Mouse (Mus musculus) thymus, postnatal 4 days (tissue): ENCODE measurements around the gene Tmod1.

ENCODE experiments used
- DNase-seq: peaks from one replicate; pipeline ENCODE4 v3.0.0; 2021

The Tmod1 gene

DNA sequence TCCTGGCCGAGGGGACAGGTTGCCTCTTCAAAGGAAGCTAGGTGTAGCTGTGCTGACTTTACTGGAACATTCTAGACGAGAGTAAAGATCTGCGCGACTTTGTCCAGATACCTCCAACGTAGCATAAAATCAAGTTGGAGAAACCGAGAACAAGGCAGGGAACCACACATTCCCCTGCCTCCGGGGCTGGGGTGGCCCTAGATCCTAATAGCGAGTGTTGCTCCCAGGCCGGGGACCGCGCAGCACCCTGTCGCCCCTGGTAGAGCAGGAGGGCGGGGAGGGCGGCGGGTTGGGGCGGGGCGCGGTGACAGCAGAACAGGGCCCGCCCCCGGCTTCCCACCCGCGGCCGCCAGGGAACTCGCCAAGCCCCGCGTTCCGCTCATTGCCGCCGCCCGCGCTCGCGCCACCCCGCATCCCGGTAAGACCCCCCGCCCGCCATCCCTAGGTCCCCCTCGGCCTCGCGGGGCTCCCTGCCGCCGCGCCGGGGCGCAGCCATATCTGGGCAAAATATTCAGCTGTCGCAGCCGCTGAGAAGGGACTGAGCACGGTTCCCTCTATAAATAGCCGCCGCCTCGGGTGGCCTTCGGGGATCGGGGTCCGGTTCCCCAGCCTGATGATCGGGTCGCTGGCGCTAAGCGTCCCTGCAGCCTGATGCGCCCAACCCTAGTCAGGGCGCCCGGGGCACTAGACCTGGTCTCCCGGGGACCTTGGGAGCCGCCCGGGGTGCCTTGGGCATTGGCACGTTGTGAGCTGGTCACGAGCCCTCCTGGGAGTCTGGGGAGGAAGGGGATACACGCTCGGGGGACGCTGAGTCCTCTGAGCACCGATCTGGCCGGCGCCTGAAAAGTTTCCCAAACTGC lies at the start of gene Tmod1:
Gene Tmod1, plus strand, starts transcription at position 44 of the 860 bp plus-strand sequence.
- peak; percentile 81 for DNase-seq

DNA sequence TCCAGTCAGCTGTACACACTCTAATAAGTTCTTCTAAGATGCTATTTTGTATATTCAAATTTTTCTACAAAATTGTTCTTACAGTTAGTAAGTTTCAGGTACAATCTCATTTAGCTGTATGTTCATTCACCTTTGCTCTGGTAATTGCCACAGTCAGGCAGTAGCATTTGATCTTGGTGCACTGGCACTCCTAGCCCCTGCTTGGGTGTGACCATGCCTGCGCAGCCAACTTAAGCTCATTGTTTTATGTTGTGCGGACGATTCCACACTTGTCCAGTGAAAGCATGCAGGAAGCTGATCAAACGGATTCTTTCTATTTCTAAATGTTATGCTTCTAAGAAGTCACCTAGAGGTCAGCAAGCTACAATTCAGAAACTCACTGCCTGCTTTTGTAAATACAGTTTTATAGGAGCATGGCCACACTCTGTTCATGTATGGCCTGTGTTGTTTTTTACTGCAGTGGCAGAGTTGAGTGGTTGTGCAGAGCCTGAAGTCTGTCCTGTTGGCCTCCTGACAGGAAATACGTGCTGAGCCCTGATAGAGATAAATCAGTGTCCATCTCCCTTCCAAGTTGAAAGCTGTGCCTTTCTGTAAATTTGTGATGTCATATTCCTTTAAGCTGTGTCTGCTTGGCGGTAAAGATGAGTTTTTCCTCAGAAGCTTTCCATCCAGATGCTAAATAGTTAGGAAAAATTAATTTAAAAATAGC lies 48.2 kb upstream of the Tmod1 start:
- DNase-seq: no peak

DNA sequence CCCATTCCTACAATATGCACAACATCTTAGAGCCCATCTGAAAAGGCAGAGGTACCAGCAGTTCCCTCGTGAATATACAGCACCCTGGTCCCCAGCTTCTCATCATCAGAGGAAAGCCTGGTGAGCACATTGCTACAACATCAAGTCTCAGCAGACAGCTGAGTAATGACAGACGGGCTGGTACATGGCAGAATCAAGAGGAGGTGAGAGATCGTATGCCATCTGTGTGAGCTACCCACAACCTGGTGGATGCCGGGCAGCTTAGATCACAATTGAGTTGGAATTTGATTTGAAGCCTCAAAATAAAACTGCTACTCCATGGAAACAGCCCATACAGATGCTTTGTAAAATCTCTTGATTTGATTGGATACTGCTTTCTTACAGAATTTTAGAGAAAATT lies 40.2 kb upstream of the Tmod1 start:
- DNase-seq: no peak

DNA sequence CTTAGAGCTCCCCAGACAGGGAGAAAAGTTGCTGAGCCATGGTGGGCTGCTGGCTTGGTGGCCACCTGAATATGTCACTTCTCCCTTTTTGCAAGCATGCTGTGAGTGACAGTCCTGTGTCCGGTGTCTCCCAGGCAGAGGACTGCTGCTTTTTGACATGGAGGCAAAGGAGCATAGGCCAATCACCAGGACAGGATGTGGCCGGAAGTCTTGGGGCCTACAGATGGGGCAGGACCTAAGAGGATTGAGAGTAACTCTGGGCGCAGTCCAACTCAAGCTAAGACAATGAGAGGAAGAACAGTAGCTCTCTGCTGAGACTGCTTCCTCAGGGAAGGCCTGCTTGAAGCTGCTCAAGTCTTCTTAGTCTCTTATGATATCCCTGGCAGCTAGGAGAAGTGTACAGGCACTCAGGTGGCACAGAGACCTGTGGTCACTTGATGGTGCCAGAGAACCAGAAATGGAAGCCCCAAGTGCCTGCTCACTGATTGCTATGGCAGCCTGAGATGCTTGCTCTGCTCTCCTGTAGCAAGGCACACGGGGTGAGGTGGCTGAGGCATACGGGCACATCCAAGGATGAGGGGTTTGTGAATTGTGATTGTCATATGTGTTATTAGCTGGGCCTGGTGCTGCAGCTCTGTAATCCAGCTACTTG lies 30.5 kb upstream of the Tmod1 start:
- DNase-seq: no peak

DNA sequence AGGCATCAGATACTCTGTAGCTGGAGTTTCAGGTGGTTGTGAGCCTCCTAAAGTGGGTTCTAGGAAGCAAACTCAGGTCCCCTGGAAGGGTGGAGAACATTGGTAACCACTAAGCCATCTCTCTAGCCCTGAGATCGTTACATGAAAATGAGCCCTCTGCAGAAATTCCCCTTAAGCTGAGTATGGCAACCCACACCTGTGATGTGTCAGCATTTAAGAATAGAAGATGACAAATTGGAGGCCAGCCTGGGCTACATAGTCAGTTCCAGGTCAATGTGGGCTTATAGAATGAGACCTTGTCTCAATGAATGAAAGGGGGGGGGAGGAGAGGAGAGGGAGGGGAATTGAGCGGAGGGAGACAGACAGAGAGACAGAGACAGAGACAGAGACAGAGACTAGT lies 27.0 kb upstream of the Tmod1 start:
- no peak for DNase-seq

DNA sequence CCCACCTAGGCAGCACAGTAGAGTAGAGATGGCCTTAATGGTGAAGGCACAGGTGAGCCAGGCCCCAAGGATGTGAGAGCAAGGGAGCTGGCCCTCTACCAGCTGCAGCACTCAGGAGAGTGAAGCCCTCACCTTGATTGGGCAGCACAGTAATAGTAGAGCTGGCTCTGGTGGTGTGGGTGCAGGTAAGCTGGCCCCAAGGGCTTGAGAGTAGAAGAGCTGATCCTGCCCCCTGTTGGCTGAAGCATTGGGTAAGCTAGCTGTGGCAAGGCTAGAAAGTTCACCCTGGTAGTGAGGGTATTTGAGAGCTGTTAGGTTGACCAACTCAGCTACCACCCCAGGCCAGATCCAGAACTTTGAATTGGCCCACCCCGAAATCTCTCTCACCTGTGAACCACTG lies 23.1 kb upstream of the Tmod1 start:
- DNase-seq: no peak

DNA sequence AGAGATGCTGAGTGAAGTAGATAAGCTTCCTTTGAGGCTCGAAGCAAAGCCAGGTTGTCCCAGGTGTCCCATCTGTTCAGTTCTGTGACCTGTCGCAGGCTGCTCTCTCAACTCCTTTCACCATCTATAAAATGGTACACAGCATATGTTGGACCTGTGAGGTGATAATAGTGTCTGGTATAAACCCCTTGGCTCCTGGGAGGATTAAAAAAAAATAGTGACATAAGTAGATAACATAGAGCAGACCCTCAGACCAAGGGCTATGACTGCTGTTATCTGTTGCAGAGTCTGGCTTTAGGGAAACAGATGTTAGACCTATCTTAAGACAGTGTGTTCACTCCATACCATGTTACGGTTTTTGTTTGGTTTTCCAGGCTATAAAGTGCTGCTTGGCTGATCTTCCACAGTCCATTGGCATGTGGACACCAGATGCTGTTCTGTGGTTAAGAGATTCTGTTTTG lies 15.7 kb upstream of the Tmod1 start:
- no peak for DNase-seq

DNA sequence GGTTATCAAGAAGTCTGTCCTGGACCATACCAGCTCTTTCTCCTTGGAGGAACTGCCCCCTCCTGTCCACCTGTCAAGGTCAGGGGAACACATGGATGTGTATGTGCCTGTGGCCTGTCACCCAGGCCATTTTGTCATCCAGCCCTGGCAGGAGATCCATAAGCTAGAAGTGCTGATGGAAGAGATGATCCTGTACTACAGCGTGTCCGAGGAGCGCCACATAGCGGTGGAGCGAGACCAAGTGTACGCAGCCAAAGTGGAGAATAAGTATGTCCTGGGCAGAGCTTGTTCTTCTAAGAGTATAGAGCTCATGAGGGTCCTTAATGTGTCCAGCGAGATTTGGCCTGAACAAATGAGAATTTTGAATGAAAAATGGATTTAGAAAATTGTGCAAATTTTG lies 12.8 kb upstream of the Tmod1 start:
- peak; percentile 39 for DNase-seq

DNA sequence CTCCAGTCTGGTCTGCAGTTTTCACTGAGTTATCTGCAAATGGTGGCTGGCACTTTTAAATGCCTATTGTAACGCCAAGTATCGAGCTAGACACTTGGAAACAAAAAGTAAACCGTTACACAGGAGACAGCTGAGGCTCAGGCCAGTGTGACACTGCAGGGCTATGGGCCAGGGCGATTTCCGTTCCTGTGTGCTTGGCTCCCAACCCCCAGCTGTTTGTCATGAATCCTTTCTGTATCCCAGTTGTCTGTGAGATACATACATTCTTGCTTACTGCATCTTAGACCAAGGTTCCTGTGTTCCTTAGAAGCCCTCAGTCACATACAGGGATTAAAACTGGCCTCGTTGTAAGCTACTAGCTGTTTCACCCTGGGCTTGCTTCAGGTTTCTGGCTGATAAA lies 10.5 kb upstream of the Tmod1 start:
- no peak for DNase-seq

DNA sequence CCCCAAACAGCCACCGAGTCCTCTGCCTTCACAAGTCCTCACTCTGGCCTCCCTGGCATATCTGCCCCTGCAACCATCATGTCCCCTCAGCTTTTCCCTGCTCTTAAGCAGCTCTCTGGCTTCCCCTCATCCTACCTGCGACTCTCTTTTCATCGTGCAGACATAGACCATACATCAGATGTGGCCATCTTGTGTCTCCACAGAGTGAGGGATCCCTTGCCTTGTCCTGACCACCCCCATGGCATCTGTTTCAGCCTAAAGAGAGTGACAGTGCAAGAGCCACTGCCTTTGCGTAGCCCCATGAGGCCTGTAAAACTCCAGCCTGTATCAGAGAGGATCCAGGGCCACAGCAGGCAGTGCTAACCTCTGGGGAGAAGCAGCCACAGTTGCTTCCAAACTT lies 10.0 kb upstream of the Tmod1 start:
- no peak for DNase-seq

DNA sequence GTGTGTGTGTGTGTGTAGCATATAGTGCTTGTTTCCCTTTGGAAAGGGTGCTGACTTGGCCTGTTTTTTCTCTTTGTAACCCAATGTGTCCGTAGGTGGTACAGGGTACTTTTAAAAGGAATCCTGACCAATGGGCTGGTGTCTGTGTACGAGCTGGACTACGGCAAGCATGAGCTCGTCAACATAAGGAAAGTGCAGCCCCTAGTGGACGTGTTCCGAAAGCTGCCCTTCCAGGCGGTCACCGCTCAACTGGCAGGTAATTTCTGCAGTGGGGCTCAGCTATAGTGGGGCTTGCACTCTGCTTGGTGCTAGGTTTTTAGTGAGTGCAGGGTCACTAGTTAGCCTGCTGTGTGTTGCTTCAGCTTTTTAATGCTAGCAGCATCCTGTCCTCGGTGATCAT lies 9.2 kb upstream of the Tmod1 start:
- DNase-seq: no peak

DNA sequence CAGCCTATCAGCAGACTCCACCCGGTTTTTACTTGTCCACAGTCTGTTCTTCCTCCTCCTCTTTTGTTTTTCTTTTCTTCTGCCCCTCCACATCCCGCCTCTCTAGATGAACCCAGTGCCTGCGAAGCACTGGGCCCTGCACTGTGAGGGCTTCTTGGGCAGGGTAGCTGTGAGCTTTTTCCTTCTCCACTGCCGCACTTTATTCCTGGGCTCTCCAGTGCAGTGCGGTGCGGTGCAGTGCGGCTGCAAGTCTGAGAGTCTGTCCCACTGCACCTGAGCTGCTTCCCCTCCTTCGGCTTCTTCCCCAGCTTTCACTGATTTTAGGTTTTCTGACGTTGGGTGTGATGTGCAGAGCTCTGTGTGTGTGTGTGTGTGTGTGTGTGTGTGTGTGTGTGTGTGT lies 6.3 kb upstream of the Tmod1 start:
- DNase-seq: no peak

DNA sequence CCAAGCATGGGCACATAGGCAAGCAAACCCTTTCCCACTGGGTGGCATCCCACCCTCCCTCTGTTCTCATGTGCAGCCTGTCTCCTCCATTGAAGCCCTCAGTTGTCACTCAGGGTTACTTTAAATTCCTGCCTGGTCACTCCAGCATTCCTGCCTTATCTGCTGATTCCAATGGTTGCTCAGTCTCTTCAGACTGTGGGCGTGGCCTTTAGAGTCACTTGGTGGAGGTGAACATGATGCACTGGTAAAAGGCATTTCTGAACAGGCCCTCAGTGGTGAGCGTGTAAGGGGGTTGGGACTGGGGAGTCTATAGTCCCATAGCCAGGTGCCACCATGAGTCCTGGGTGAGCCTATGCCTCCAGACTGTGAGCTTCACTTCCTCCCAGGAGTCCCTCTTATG lies 5.5 kb upstream of the Tmod1 start:
- DNase-seq: no peak

DNA sequence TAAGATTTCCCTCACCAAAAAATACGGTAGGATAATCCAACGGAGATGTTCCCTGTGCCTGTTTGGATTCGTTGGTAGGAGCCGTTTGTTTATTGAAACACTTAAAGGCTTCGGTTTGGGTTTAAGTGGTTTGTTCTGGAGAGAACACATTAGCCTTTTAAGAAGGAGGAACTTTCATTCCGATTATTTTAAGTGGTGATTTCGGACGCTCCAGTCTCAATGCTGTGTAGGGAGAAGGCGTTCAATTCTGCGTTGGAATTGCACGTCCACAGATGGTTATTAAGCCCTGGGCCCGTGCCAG lies 194 bp upstream of the Tmod1 start:
- DNase-seq: no peak

DNA sequence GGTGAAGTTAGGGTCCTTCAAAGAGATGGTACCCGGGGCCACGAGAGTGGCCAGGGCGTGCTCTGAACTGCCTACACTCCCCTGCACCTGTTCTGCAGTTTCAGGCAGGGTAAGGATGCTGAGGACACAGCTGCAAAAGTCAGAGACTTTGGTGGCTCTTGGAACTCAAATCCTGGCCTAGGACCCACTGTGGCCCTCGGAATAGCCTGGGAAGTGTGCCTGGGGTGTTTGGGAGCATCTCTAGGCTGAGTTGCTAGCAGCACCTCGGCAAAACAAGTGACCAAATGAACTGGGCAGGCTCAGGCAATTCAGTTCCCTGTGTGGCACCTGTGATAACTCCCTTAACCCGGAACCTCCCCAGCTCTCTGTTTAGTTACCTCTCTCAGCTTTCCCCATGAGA lies 1.2 kb downstream of the Tmod1 start:
- DNase-seq: no peak

DNA sequence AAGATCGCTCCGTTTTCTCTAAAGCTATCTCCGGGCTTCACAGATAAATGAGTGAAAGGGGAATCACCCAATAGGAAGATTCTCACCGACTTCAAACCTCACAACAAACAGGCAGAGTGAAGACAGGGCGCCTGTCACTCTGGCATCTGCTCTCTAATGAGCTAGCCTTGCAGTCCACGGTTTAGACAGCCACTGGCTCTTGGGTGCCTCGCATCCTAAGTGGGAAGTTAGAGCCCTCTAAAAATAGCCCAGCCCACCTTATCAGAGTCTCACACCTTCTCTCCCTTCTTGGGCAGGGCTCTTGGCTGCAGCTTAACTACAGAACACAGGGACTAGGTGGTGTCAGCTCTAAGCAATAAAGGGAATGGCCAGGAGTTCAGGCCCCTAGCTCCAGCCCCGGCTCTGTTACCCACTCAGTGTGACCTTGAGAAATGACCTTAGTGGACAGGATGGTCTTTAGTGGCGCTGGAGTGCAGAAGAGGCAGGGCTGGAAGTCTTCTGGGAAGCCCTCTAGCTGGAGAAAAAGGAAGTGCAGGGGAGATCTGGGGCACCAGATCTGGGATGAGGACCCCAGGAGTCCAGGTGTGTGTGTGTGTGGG lies 2.0 kb downstream of the Tmod1 start:
- peak; percentile 17 for DNase-seq

DNA sequence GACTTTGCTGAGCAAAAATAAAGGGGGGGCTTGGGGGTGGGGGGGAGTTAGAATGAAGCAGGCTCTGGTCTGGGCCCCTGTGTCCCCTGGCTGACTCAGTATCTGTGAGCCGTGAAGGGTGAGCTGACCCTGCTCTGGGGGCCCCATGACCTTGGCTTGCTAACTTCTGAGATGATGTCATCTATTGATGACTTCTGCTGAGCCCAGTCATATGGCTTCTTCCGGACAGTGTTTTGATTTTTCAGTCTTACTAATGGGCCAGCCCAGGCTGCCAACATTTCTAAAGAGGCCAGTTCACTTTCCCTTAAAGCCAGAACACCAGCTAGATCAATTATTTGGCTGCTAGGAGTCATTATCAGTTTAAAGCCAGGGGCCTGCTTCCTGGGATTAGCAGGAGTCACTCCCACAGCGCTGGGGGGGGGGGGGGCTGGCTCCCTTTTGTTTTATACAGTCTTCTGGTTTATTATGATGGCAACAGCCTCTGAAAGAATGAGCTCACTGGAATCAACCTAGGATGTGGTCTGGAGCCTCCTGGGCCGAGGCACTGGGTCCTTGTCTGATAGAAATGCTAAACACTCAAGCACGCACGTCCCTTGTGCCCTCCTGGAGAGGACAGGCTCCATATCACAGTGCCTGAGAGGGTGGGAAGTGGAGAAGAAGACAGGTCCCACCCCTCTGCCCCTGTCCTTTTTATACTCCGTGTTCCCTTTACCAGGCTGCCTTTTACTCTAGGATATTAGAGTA lies 3.2 kb downstream of the Tmod1 start:
- no peak for DNase-seq

DNA sequence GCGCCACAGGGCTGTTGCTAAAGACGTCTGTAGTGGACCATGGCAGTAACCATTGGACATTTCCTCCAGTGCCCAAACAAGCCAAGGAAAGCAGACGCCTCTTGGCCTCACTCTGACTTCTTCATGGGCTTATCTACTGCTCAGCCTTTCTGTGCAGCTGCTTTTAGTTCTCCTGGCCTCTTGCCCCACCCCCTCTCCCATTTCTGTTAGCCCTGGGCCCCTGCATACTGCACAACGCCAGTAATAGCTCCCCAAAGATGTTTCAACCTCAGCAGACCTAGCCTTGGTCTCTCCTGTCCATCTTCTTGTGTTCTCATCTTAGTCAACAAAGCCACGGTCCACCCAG lies 3.7 kb downstream of the Tmod1 start:
- no peak for DNase-seq

DNA sequence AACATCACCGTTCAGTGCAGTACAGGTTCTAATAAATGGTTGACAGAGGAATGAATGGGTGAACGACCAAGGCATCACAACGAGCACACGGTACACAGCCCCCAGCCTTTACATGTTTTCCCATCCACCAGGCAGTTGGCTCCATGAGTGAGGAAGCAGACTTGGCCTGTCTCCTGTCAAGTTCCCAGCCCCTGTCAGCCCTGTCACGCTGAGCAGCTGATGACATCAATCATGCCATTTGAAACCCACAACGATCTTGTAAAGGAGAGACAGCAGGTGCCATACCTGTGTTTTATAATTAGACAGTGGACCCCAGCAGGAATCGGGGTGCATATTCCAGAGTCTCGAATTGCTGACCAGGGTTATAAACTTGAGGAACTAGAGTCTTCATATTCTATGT lies 4.6 kb downstream of the Tmod1 start:
- no peak for DNase-seq

DNA sequence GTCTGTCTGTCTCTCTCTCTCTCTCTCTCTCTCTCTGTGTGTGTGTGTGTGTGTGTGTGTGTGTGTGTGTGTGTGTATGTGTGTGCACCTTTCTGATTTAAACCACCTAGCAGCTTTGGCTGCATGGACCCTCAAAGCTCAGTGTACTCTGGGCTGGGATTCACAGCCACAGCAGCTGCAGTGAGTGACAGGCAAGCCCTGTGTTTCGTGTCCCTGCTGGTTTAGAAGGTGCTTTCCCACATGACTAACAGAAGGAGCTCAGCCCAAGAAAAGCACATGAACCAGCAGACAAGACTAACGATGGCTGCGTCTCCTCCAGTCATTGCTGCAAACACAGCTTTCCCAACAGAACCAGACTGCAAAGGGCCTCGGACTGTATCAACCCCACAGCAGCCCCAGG lies 9.2 kb downstream of the Tmod1 start:
- DNase-seq: no peak

DNA sequence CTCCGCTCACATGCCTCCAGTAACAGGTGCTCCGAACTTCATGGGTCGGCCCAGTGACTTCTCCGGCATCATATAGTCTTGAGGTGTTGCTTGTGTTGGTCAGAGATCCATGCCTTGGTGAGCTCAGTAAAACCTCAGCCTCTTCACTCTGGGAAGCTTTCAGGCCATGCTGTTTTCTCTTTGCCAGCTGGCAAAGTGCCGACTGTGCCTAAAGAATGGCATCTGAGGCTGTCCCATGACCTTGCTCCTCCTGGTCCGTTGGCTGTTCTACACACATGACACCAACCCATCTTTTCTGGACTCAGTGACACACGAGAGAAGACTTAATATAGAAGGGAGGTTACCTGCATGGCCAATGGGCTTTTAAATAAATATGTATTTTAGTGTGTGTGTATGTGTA lies 9.7 kb downstream of the Tmod1 start:
- no peak for DNase-seq

DNA sequence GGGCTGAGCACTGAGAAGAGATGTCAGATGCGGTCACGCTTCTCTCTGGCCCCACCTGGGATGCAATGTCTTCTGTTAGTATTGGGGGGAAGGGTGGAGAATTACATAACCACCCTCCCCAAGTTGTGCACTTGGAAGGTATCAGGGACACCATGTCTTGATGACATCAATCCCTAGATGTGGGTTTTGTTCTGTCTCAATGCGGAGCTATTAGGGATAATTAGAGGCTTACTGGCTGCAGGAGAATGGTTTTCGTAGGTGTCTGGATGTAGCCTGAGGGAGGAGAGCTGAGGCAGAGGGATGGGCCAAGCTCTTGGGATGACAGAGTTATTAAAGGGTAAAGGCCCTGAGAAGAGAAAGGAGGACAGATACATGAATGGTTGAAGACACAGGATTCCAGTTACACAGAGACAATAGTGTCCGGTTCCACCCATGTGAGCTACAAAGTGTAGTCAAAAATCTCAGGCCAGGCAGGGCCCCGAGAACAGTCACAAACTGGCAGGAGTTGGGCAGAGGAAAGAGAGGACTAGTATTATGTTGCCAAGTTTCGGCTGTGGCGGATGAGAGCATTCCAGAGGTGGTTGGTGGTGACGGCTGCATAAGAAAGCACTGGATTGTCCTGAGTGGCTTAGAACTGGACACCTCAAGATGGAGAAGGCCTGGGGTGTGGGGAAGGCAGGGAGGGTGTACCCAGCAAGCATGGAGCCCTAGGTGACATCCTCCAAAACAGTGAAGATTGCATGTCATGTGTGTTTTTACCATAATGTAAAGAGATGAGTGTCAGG lies 14.8 kb downstream of the Tmod1 start:
- no peak for DNase-seq
